Mouse (Mus musculus): ENCODE measurements at regions not wholly inside any gene's neighbourhood (a gene's known extent, or its start where the extent isn't known, plus 50 kb on each side); places are given as distances from the start of the nearest gene placed in this dataset.

DNA sequence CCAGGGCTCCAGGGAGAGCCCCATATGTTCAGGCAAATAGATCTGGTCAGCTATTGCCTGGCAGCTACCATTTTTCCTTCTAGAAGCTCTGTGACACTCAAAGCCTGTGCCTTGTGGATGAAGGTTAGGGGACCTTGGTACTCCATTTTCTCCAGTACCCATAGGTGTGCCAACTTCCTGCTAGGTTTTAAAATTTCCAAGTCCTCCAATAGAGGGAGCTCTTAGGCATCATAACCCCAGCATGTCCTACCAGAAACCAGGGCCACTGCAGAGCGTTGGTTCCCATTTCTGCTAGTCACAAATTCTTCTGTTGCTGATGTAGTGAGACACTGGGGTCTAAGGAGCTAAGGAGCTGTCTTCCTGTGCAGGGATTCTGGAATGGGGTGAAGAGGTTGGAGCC is 165.3 kb upstream of the Glra1 start:
- DNase-seq (ENCODE audit: low spot score), result peak; percentile 15

DNA sequence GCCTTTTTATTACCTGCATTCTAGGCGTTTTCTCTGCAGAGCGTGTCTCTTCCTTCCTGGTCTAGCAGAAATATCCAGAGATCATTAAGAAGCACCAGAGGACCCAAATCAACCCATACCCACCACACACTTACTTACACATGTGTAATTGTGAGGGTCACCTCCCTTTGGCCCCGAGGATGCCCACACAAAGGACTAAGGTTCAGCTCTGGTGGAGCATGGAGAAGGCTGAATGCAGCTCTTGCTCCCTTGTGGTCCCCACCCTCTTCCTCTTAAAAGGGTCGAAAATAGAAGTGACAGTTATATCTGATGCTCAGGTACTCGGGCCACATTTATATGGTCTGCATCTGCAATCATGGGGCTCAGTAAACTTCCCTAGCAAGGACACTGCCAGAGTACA is 164.5 kb upstream of the Glra1 start:
- DNase-seq (ENCODE audit: low spot score), result no peak

DNA sequence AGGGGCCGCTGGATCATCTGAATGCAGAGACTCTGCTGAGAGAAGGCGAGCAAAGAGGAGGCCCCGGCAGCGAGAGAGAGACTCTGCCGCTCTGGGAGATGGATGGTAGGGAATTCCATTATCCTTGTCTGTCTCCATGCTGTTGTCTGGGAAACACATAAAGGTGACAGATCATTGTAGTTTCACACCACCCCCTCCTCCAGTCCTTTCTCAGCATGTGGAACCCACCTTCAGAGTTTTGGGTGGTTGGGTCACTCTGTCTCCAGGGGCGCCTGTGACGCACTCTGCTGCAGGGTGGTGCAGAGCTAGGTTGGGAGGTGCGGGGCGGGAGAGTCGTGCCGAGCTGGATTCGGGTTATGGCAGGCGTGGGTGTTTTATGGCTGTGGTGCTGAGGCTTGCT is 164.1 kb upstream of the Glra1 start:
- peak; percentile 30 for DNase-seq (ENCODE audit: low spot score)

DNA sequence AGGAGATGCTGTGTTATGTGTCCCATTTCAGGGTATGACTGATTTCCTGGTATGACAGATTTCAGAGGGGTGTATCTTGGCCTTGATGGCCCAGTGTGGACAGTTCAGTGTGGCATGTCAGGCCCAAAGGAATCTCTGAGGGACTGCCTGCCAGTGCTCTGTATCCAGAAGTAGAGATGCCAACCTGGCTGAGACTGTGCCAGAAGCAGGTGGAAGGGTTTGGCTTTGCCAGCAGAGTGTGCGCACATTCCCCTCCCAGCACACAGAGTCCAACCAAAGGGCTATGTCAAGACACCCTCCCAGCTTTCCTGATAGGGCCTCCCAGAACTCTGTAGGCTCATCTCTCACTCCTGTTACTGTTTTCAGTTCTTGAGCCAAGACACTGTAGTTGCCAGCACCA is 156.8 kb upstream of the Glra1 start:
- DNase-seq (ENCODE audit: low spot score), result no peak

All from embryo, embryonic 10.5 days (tissue).